Mouse (Mus musculus): ENCODE results near the gene Slc22a4.

- TF ChIP-seq POLR2A (IDR thresholded peaks at IDR 0.05; ENCODE audit: control insufficient read depth in 1 of 2, insufficient read depth in 1 of 2, low read depth in 1 of 2, low read length in 2 of 2, poor library complexity in 1 of 2) (no peak), GATA1 (IDR thresholded peaks at IDR 0.05; ENCODE audit: low read depth, low read length) (no peak), CHD2 (IDR thresholded peaks at IDR 0.05; ENCODE audit: low read length) (no peak), USF1 (IDR thresholded peaks at IDR 0.05; ENCODE audit: low read depth, low read length) (no peak), CTCF (IDR thresholded peaks at IDR 0.05 in 2 of 3, conservative IDR thresholded peaks at IDR 0.05 in 1 of 3; ENCODE audit: control insufficient read depth in 1 of 3, insufficient read depth in 1 of 3, low read depth in 2 of 3, low read length in 3 of 3, poor library complexity in 1 of 3, severe bottlenecking in 1 of 3) (no peak), ZNF384 (IDR thresholded peaks at IDR 0.05; ENCODE audit: low read depth, low read length) (no peak), NRF1 (IDR thresholded peaks at IDR 0.05; ENCODE audit: insufficient read depth, low read depth, low read length, poor library complexity, severe bottlenecking) (no peak), EP300 (IDR thresholded peaks at IDR 0.05; ENCODE audit: low read depth in 1 of 2, low read length in 2 of 2) (no peak), MYB (IDR thresholded peaks at IDR 0.05; ENCODE audit: low read depth, low read length) (no peak)
These were observed 12.8 kb upstream of the Slc22a4 start for GRCm38 (mm10) chr11:54040676-54041075.
